Mouse (Mus musculus) mesoderm, embryonic 11.5 days (tissue): ENCODE data around the gene Elavl1.

Source experiments
- DNase-seq: peaks from one replicate; pipeline ENCODE4 v3.0.0-alpha.2; 2012; ENCODE audit warnings: low read depth, low spot score

The Elavl1 gene

GRCm38 (mm10) chr8:4321031-4321430 is 4.2 kb downstream of the Elavl1 start:
- DNase-seq: no peak

GRCm38 (mm10) chr8:4320404-4320803 is 4.8 kb downstream of the Elavl1 start:
- DNase-seq: no peak

- no peak for DNase-seq
Observed at GRCm38 (mm10) chr8:4319573-4319872, 5.7 kb downstream of the Elavl1 start.

GRCm38 (mm10) chr8:4318796-4319572 is 6.2 kb downstream of the Elavl1 start:
- no peak for DNase-seq

- no peak for DNase-seq
Observed at GRCm38 (mm10) chr8:4318124-4318523, 7.1 kb downstream of the Elavl1 start.

- no peak for DNase-seq
Observed at GRCm38 (mm10) chr8:4314852-4315251, 10.4 kb downstream of the Elavl1 start.

- no peak for DNase-seq
Observed at GRCm38 (mm10) chr8:4313254-4314124, 11.7 kb downstream of the Elavl1 start.

GRCm38 (mm10) chr8:4312104-4312503 is 13.1 kb downstream of the Elavl1 start:
- no peak for DNase-seq

GRCm38 (mm10) chr8:4305838-4306237 is 19.4 kb downstream of the Elavl1 start:
- DNase-seq: no peak

- no peak for DNase-seq
Observed at GRCm38 (mm10) chr8:4304124-4304547, 21.1 kb downstream of the Elavl1 start.

- DNase-seq: no peak
Observed at GRCm38 (mm10) chr8:4297822-4298221, 27.4 kb downstream of the Elavl1 start.

GRCm38 (mm10) chr8:4292738-4293137 is 32.5 kb downstream of the Elavl1 start:
- DNase-seq: no peak

- DNase-seq: no peak
Observed at GRCm38 (mm10) chr8:4276111-4276465, 49.1 kb downstream of the Elavl1 start.

- DNase-seq: peak; percentile 97
Observed at GRCm38 (mm10) chr8:4275275-4276110, 49.7 kb downstream of the Elavl1 start, which contains the start of gene Timm44. Gene Timm44, minus strand, starts transcription at chr8:4275913.

GRCm38 (mm10) chr8:4269609-4270008 is 55.6 kb downstream of the Elavl1 start:
- DNase-seq: no peak

- DNase-seq: peak; percentile 31
Observed at GRCm38 (mm10) chr8:4267627-4268026, 57.6 kb downstream of the Elavl1 start.

GRCm38 (mm10) chr8:4265160-4265914 is 59.9 kb downstream of the Elavl1 start:
- no peak for DNase-seq

GRCm38 (mm10) chr8:4263105-4263791 is 62.0 kb downstream of the Elavl1 start:
- DNase-seq: no peak

- no peak for DNase-seq
Observed at GRCm38 (mm10) chr8:4259805-4260170, 65.4 kb downstream of the Elavl1 start.

GRCm38 (mm10) chr8:4259125-4259804 is 65.9 kb downstream of the Elavl1 start, which contains the start of gene Ctxn1:
Gene Ctxn1, minus strand, starts transcription at chr8:4259274.
- DNase-seq: peak; percentile 94
